Mouse (Mus musculus): ENCODE results near the gene Taar5.

DNA sequence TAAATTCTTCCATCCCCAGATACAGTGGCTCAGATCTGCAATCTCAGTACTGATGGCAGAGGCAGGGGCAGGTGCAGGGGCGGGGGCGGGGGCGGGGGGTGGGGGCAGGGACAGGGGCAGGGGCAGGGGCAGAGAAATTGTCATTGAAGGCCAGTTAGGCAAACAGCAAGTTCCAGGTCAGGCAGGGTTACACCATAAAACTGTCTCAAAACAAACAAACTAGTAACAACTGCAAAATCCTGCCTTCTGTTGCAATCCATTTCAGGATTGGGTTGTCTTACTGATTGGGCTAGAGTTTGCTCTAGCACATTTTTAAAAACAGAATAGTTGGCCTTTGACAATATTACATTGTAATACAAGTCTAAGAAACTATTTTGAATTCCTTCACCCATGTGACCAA lies 48.0 kb upstream of the Taar5 start:
- TF ChIP-seq CTCF (IDR thresholded peaks at IDR 0.05; ENCODE audit: borderline replicate concordance, insufficient read depth, low read depth, low read length), result no peak
- no peak for TF ChIP-seq POLR2A (IDR thresholded peaks at IDR 0.05; ENCODE audit: borderline replicate concordance, insufficient read depth, low read length)

Data from cerebellum, adult 2 months (tissue).